Mouse (Mus musculus) lung, embryonic 14.5 days (tissue): ENCODE measurements around the gene Mast4. TPM values are rescaled to one million over a fixed set of nuclear protein-coding genes. Genes with fewer than 3 reads are reported as not detected.

Experiments
- ATAC-seq: fragments of 200-750 bp; cut with Nextera tagmentation; 2 replicates; pipeline ENCODE4 v1.8.0; 2017; ENCODE audit warnings: mild to moderate bottlenecking, moderate TSS enrichment, moderate library complexity; ENCODE audit not compliant: insufficient read depth
- DNase-seq: peaks from one replicate; pipeline ENCODE4 v3.0.0-alpha.2; 2015
- H3K27ac ChIP-seq: fragments of 300-500 bp; sonication (generic); 2 replicates; pipeline ENCODE4 v1.5.1; 2014; ENCODE audit warnings: low read depth, mild to moderate bottlenecking, moderate library complexity
- H3K27me3 ChIP-seq: fragments of 300-500 bp; sonication (generic); 2 replicates; pipeline ENCODE4 v1.6.1; 2014; ENCODE audit warnings: low read length, control low read depth; ENCODE audit not compliant: insufficient read depth
- H3K36me3 ChIP-seq: fragments of 300-500 bp; sonication (generic); 2 replicates; pipeline ENCODE4 v1.6.1; 2014; ENCODE audit warnings: control low read depth; ENCODE audit not compliant: insufficient read depth
- H3K4me1 ChIP-seq: fragments of 300-500 bp; sonication (generic); 2 replicates; pipeline ENCODE4 v1.6.1; 2014; ENCODE audit warnings: antibody characterized with exemption, control low read depth; ENCODE audit not compliant: insufficient read depth
- H3K4me2 ChIP-seq: fragments of 300-500 bp; sonication (generic); 2 replicates; pipeline ENCODE4 v1.6.1; 2014; ENCODE audit warnings: mild to moderate bottlenecking
- H3K4me3 ChIP-seq: fragments of 300-500 bp; sonication (generic); 2 replicates; pipeline ENCODE4 v1.5.1; 2014; ENCODE audit warnings: low read depth, low read length
- H3K9ac ChIP-seq: fragments of 300-500 bp; sonication (generic); 2 replicates; pipeline ENCODE4 v1.6.1; 2014
- H3K9me3 ChIP-seq: fragments of 300-500 bp; sonication (generic); 2 replicates; pipeline ENCODE4 v1.6.1; 2016; ENCODE audit warnings: low read depth, low read length, control low read depth
- CTCF ChIP-seq: IDR thresholded peaks from 2 replicates; pipeline ENCODE4 v1.5.1; 2016; ENCODE audit warnings: antibody characterized with exemption, low read depth
- WGBS: fragments of 180-500 bp; shearing (Covaris S2); extraction: QIAGEN DNeasy Blood & Tissue Kit; methylation state at CpG from one replicate; pipeline ENCODE4 v1.1.7; 2014; 5-methylcytosine and 5-hydroxymethylcytosine counted together
- polyA plus RNA-seq: library from polyadenylated mRNA; unstranded; fragments of >200 nt; fragmentation: Nextera tagmentation; extraction: Ambion mirVana; gene quantifications from 2 replicates; pipeline ENCODE4 v1.2.1, GENCODE M21; 2014

Gene Mast4
- polyA plus RNA-seq, 1 experiment from 2014 or later = 30.8 TPM

GRCm38 (mm10) chr13:102856821-102857538, 477.3 kb downstream of the Mast4 start:
- TF ChIP-seq CTCF = no peak
- Histone ChIP-seq H3K9ac (no peak overlapping the region), H3K27ac (no peak overlapping the region), H3K4me1 (peaks cover 12% of the 10 kb centered on the region; the same call in 1 of the 2 replicates), H3K36me3 (no peaks in the 10 kb centered on the region), H3K9me3 (no peaks in the 10 kb centered on the region), H3K4me3 (no peak overlapping the region), H3K4me2 (no peak overlapping the region), H3K27me3 (no peaks in the 10 kb centered on the region)
- peak; percentile 42 for DNase-seq
- WGBS = 58% methylated on average over 5 of the region's 5 CpGs
- no peak for ATAC-seq

GRCm38 (mm10) chr13:102852865-102853264, 481.4 kb downstream of the Mast4 start:
- 83% methylated on average over 5 of the region's 5 CpGs for WGBS
- Histone ChIP-seq H3K9me3 (no peaks in the 10 kb centered on the region), H3K4me1 (no peaks in the 10 kb centered on the region), H3K27ac (no peak overlapping the region), H3K36me3 (no peaks in the 10 kb centered on the region), H3K4me2 (no peak overlapping the region), H3K4me3 (no peak overlapping the region), H3K9ac (no peak overlapping the region), H3K27me3 (no peaks in the 10 kb centered on the region)
- no peak for TF ChIP-seq CTCF
- ATAC-seq (no peak), DNase-seq (no peak)

GRCm38 (mm10) chr13:102851253-102851652, 483.0 kb downstream of the Mast4 start:
- H3K27me3 ChIP-seq = no peaks in the 10 kb centered on the region
- no peaks in the 10 kb centered on the region for H3K36me3 ChIP-seq
- DNase-seq (peak; percentile 38), ATAC-seq (no peak)
- no peaks in the 10 kb centered on the region for H3K4me1 ChIP-seq
- H3K9ac ChIP-seq = no peak overlapping the region
- TF ChIP-seq CTCF = no peak
- H3K4me3 ChIP-seq = no peak overlapping the region
- H3K9me3 ChIP-seq = no peaks in the 10 kb centered on the region
- H3K4me2 ChIP-seq = no peak overlapping the region
- 74% methylated on average over 1 of the region's 1 CpGs for WGBS
- no peak overlapping the region for H3K27ac ChIP-seq

GRCm38 (mm10) chr13:102850594-102850993, 483.7 kb downstream of the Mast4 start:
- no peaks in the 10 kb centered on the region for H3K36me3 ChIP-seq
- DNase-seq (no peak), ATAC-seq (no peak)
- H3K4me2 ChIP-seq = no peak overlapping the region
- H3K27me3 ChIP-seq = no peaks in the 10 kb centered on the region
- H3K27ac ChIP-seq = no peak overlapping the region
- no peak overlapping the region for H3K4me3 ChIP-seq
- WGBS = 93% methylated on average over 2 of the region's 2 CpGs
- no peak for TF ChIP-seq CTCF
- no peaks in the 10 kb centered on the region for H3K9me3 ChIP-seq
- no peak overlapping the region for H3K9ac ChIP-seq
- H3K4me1 ChIP-seq = no peaks in the 10 kb centered on the region

GRCm38 (mm10) chr13:102849068-102849467, 485.2 kb downstream of the Mast4 start:
- Histone ChIP-seq H3K9me3 (no peaks in the 10 kb centered on the region), H3K9ac (no peak overlapping the region), H3K36me3 (no peaks in the 10 kb centered on the region), H3K4me2 (no peak overlapping the region), H3K4me3 (no peak overlapping the region), H3K27me3 (no peaks in the 10 kb centered on the region), H3K27ac (no peak overlapping the region), H3K4me1 (no peaks in the 10 kb centered on the region)
- WGBS = 65% methylated on average over 3 of the region's 3 CpGs
- TF ChIP-seq CTCF = no peak
- DNase-seq = no peak
- no peak for ATAC-seq

- H3K4me2 ChIP-seq = no peak overlapping the region
- no peak for DNase-seq
- no peak for ATAC-seq
- no peak overlapping the region for H3K27ac ChIP-seq
- H3K4me3 ChIP-seq = no peak overlapping the region
- no peak for TF ChIP-seq CTCF
- WGBS = 63% methylated on average over 4 of the region's 4 CpGs
- no peaks in the 10 kb centered on the region for H3K27me3 ChIP-seq
- no peaks in the 10 kb centered on the region for H3K36me3 ChIP-seq
- no peaks in the 10 kb centered on the region for H3K4me1 ChIP-seq
- H3K9me3 ChIP-seq = no peaks in the 10 kb centered on the region
- H3K9ac ChIP-seq = no peak overlapping the region
These were observed 487.8 kb downstream of the Mast4 start for GRCm38 (mm10) chr13:102846473-102846872.

DNA sequence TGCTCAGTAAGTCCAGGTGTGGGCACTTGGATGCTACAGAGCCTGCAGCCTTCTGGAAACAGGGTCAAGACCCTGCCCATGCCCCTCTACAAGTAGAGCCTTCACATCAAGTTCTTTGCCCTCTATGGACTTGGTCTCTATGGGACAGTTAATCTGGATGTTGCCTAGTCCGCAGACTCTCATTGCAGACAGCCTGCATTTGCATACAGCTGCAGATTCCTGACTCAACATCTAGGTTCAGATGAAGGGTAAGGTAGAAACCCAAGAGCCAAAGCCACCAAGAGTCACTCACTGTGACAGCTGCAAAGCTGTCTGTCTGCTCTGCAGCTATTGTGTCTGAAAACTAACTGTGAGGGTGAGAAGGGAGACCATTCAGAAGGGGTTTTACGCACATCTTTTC, 491.6 kb downstream of the Mast4 start:
- Histone ChIP-seq H3K4me3 (no peak overlapping the region), H3K27ac (0 out of 2 replicates have a peak overlapping the region, but pooled peaks have one; percentile 2), H3K27me3 (no peaks in the 10 kb centered on the region), H3K9me3 (no peaks in the 10 kb centered on the region), H3K9ac (no peak overlapping the region), H3K36me3 (no peaks in the 10 kb centered on the region), H3K4me2 (no peak overlapping the region), H3K4me1 (no peaks in the 10 kb centered on the region)
- WGBS = 85% methylated on average over 2 of the region's 2 CpGs
- DNase-seq (no peak), ATAC-seq (no peak)
- TF ChIP-seq CTCF = no peak
